Mouse (Mus musculus): ENCODE measurements around the gene Pno1. TPM values are rescaled to one million over a fixed set of nuclear protein-coding genes. Genes with fewer than 3 reads are reported as not detected.

The Pno1 gene
- polyA plus RNA-seq, 1 experiment = 63.8 TPM

DNA sequence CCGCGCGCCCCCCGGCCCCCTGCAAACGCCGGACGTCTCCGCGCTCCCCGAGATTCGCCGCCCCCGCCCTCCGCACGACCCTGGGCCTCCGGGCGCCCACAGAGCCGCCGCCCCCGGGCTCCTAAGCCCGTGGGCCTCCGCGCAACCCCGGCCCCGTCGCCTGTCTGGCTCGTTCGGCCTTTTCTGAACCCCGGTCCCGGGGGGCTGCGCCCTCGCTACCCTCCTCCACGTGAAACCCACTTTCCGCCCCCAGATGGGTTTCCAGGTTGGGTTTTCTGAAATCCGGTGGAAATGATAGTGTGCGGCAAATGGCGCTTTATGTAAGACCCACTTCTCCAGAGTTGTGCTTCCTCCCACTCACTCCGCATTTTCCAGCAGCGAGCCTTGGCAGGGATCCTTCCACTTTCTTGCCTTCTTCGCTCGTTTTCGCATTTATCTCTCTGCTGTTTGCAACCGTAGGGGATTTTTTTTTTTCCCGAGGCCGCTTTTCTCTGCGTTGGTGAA, 51.6 kb downstream of the Pno1 start:
- Histone ChIP-seq H3K4me3 (ENCODE audit: insufficient read depth, low read depth, low read length) (peak overlapping the region; percentile 93), H3K4me1 (ENCODE audit: control insufficient read depth, insufficient read depth, insufficient read length, low read length) (peaks cover 18% of the 10 kb centered on the region), H3K27ac (replicated peaks; ENCODE audit: low read depth, low read length) (peak overlapping the region; percentile 72)

DNA sequence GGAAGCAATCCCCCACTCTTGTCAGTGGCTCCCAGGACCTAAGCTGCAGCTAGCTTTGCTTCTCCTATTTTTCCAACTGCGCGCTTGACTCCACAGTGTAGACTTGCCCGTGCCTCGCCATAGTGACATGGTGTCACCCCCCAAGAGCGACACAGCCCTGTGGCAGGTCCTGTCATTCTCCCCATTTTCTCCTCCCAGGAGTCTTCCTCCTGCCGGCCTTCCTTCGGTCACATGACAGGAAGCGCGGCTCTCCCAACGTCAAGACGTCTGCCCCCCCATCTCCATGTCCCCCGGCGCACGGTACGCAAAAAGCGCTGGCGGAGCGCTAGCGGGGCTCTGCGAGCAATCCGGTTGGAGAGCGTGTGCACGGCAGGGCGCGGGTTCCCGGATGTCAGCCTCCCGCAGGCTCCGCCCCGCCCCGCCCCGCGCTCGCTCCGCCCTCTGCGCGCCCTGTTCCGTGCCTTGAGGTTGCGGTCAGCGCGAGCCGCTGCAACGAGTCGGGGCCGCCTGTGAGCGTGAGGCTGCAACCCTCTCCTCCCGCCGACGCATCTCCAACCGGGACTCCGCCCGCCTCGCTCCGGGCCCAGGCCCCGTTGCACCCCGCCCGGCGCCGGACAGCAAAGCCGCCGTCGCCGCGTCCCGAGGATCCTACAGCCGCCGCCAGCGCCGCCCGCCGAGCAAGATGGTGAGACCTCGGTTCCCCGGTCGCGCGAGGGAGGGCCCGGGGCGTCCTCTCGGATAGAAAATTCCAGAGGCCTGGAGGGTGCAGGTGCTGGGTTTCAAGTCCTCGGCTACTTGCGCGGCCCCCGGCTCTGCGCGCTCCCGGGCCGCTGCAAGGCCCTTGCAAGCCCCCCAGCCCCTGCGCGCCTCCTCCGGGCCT, 52.3 kb downstream of the Pno1 start, which contains the start of gene Ppp3r1:
Gene Ppp3r1 (plus strand): TSS at position 406 of the 880 bp plus-strand sequence.
- peak within 1 kb of the TSS; percentile 93 for H3K4me3 ChIP-seq (ENCODE audit: insufficient read depth, low read depth, low read length)
- H3K27ac ChIP-seq (replicated peaks; ENCODE audit: low read depth, low read length) = peak within 1 kb of the TSS; percentile 85
- peaks cover 16% of the 10 kb centered on the region for H3K4me1 ChIP-seq (ENCODE audit: control insufficient read depth, insufficient read depth, insufficient read length, low read length)

Other genes with a start within 250 kb of the Pno1 start
- gene Cnrip1, start 160.0 kb downstream of the Pno1 start, polyA plus RNA-seq (2012; ENCODE audit: insufficient read depth, insufficient read length, missing spikeins) = 1.3 and 3.3 TPM in 2 replicates
- 3.1 and 5.0 TPM in 2 replicates for gene Plek, start 159.2 kb downstream of the Pno1 start, polyA plus RNA-seq (2012; ENCODE audit: insufficient read depth, insufficient read length, missing spikeins)
- gene Ppp3r1, start 52.3 kb downstream of the Pno1 start, polyA plus RNA-seq (2012; ENCODE audit: insufficient read depth, insufficient read length, missing spikeins) = 40.5 and 45.0 TPM in 2 replicates
- 21.1 and 21.2 TPM in 2 replicates for gene Wdr92, start 29.5 kb downstream of the Pno1 start, polyA plus RNA-seq (2012; ENCODE audit: insufficient read depth, insufficient read length, missing spikeins)
- 67.0 and 144 TPM in 2 replicates for gene C1d, start 46.0 kb upstream of the Pno1 start, polyA plus RNA-seq (2012; ENCODE audit: insufficient read depth, insufficient read length, missing spikeins)